Mouse (Mus musculus) megakaryocyte, embryonic 14.5 days (primary cell): ENCODE measurements around the gene Tmem8b.

Source experiments
- FLI1 ChIP-seq: IDR thresholded peaks from 2 replicates; pipeline ENCODE4 v1.6.1; 2012; ENCODE audit warnings: low read length, inconsistent platforms, mixed read lengths
- GATA1 ChIP-seq: IDR thresholded peaks from 3 replicates; pipeline ENCODE4 v1.6.1; 2012; ENCODE audit warnings: mixed read lengths, low read length, inconsistent platforms, borderline replicate concordance

DNA sequence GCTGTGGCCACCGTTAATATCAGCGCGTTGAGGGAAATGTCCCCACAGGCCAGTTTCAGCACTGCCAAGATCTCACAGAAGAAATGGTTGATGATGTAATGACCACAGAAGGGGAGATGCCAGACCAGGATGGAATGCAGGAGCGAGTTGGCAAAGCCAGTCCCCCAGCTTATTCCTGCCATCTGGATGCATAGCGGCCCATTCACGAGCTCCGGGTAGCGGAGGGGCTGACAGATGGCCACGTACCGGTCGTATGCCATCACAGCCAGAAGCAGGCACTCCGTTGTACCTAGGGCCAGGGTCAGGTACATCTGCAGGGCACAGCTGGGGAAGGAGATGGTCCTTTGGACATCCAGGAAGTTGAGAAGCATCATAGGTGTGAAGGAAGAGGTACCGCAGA, 27.8 kb downstream of the Tmem8b start:
- TF ChIP-seq GATA1 (no peak), FLI1 (no peak)
